Mouse (Mus musculus): Measurements from ENCODE around the gene Gm8906. TPM values are rescaled to one million over a fixed set of nuclear protein-coding genes. Genes with fewer than 3 reads are reported as not detected.
"Not testable (repeated sequence)": the region's sequence is repeated elsewhere in the genome, so short reads cannot be mapped to it uniquely, and the experiment has no call there.

The Gm8906 gene
- total RNA-seq (2021), result not detected
- polyA plus RNA-seq (2012; rRNA removed), result not detected in 2 replicates
- long read RNA-seq, result 0 reads

DNA sequence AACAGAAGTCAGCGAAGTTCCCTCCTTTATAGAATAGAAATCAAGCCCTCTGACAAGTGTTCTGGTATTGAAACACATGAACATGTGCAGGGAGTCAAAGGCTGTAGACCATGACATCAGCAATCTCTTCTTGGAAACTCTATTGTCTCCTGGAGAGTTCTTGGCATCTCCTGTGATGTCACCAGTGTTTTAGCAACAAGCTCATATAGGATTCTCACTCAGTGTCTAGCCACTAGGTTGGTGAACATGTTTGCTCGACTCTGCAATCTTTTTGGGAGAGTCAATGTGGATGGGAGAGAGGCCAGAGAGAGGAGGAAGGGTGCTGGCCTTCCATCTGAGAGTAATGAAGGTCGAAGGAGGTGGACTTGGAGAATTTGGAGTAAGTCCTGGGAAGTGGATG lies at the start of gene Gm8906:
Gene Gm8906, plus strand, starts transcription at position 301 of the 400 bp plus-strand sequence.
- not testable (repeated sequence) for DNase-seq

Other genes starting within 250 kb of the Gm8906 start
- not detected for gene Gm8890, start 246.7 kb upstream of the Gm8906 start, total RNA-seq (2021)
- gene Gm8890, start 246.7 kb upstream of the Gm8906 start, polyA plus RNA-seq (2012; rRNA removed), result not detected in 2 replicates
- not detected for gene Speer1, start 161.2 kb upstream of the Gm8906 start, total RNA-seq (2021)
- gene Speer1, start 161.2 kb upstream of the Gm8906 start, polyA plus RNA-seq (2012; rRNA removed), result not detected in 2 replicates
- not detected for gene Gm8897, start 86.3 kb upstream of the Gm8906 start, total RNA-seq (2021)
- gene Gm8897, start 86.3 kb upstream of the Gm8906 start, polyA plus RNA-seq (2012; rRNA removed), result not detected in 2 replicates
- gene Gm6460, start 92.2 kb downstream of the Gm8906 start, total RNA-seq (2021), result not detected
- gene Gm6460, start 92.2 kb downstream of the Gm8906 start, polyA plus RNA-seq (2012; rRNA removed), result not detected in 2 replicates
- not detected for gene Gm8922, start 179.3 kb downstream of the Gm8906 start, total RNA-seq (2021)
- gene Gm8922, start 179.3 kb downstream of the Gm8906 start, polyA plus RNA-seq (2012; rRNA removed), result not detected in 2 replicates